Mouse (Mus musculus) CH12.LX (cell line): Measurements from ENCODE around the gene Begain.

Experiments
- BHLHE40 ChIP-seq: IDR thresholded peaks from 2 replicates; pipeline ENCODE4 v1.6.1; 2011; ENCODE audit warnings: mild to moderate bottlenecking, low read depth, low read length, improper control_type of control experiment
- CHD2 ChIP-seq: IDR thresholded peaks from 2 replicates; pipeline ENCODE4 v1.6.1; 2011; ENCODE audit warnings: low read length, improper control_type of control experiment
- CTCF ChIP-seq, 2 experiments: IDR thresholded peaks in 1 of 2; conservative IDR thresholded peaks in 1 of 2; 2 replicates each; pipeline ENCODE4 v1.5.1; 2011 to 2012; ENCODE audit warnings: low read depth in 2 of 2, low read length in 2 of 2, improper control_type of control experiment in 1 of 2, inconsistent platforms in 1 of 2, mild to moderate bottlenecking in 1 of 2, moderate library complexity in 1 of 2
- JUN ChIP-seq: IDR thresholded peaks from 2 replicates; pipeline ENCODE4 v1.6.1; 2011; ENCODE audit warnings: low read depth, mild to moderate bottlenecking, low read length, improper control_type of control experiment, moderate library complexity; ENCODE audit not compliant: insufficient read depth
- KAT2A ChIP-seq: IDR thresholded peaks from 2 replicates; pipeline ENCODE4 v1.6.1; 2012; ENCODE audit warnings: low read length, improper control_type of control experiment, inconsistent platforms; ENCODE audit not compliant: insufficient replicate concordance
- MAFK ChIP-seq: IDR thresholded peaks from 2 replicates; pipeline ENCODE4 v1.6.1; 2011; ENCODE audit warnings: low read length, improper control_type of control experiment; ENCODE audit not compliant: insufficient replicate concordance
- MAX ChIP-seq: IDR thresholded peaks from 2 replicates; pipeline ENCODE4 v1.6.1; 2011; ENCODE audit warnings: low read length, improper control_type of control experiment
- MAZ ChIP-seq: IDR thresholded peaks from 2 replicates; pipeline ENCODE4 v1.6.1; 2012; ENCODE audit warnings: low read depth, mild to moderate bottlenecking, inconsistent platforms, low read length, improper control_type of control experiment, moderate library complexity
- POLR2A ChIP-seq: IDR thresholded peaks from 2 replicates; pipeline ENCODE4 v1.6.1; 2011; ENCODE audit warnings: low read depth, mild to moderate bottlenecking, improper control_type of control experiment, low read length
- POLR2AphosphoS2 ChIP-seq: IDR thresholded peaks from 2 replicates; pipeline ENCODE4 v1.6.1; 2011; ENCODE audit warnings: low read depth, low read length, improper control_type of control experiment
- RAD21 ChIP-seq: IDR thresholded peaks from 2 replicates; pipeline ENCODE4 v1.6.1; 2011; ENCODE audit warnings: low read depth, mild to moderate bottlenecking, low read length, improper control_type of control experiment, moderate library complexity
- ZMIZ1 ChIP-seq: IDR thresholded peaks from 2 replicates; pipeline ENCODE4 v1.6.1; 2012; ENCODE audit warnings: low read depth, mild to moderate bottlenecking, inconsistent platforms, low read length, improper control_type of control experiment

GRCm38 (mm10) chr12:108994436-108995031 is 73.5 kb downstream of the Begain start:
- TF ChIP-seq CTCF (conservative IDR thresholded peaks at IDR 0.05 in 1 of 2, IDR thresholded peaks at IDR 0.05 in 1 of 2; ENCODE audit: low read depth in 2 of 2, low read length in 2 of 2): no peak
- no peak for TF ChIP-seq MAX
- TF ChIP-seq CHD2: no peak
- TF ChIP-seq KAT2A: no peak
- TF ChIP-seq JUN: no peak
- TF ChIP-seq POLR2A: no peak
- TF ChIP-seq ZMIZ1: no peak
- TF ChIP-seq BHLHE40: no peak
- TF ChIP-seq RAD21: no peak
- no peak for TF ChIP-seq POLR2AphosphoS2
- no peak for TF ChIP-seq MAZ
- no peak for TF ChIP-seq MAFK
